Mouse (Mus musculus) forebrain, embryonic 10.5 days (tissue): ENCODE data around the gene Ktn1. TPM values are rescaled to one million over a fixed set of nuclear protein-coding genes. Genes with fewer than 3 reads are reported as not detected.

Source experiments
- DNase-seq: peaks from one replicate; pipeline ENCODE4 v3.0.0-alpha.2; 2017; ENCODE audit warnings: low spot score; ENCODE audit errors: extremely low spot score
- H3K27ac ChIP-seq: fragments of 300-500 bp; sonication (generic); 2 replicates; pipeline ENCODE4 v1.5.1; 2016; ENCODE audit warnings: mild to moderate bottlenecking
- H3K27me3 ChIP-seq: fragments of 300-500 bp; sonication (generic); 2 replicates; pipeline ENCODE4 v1.6.1; 2016; ENCODE audit warnings: mild to moderate bottlenecking; ENCODE audit not compliant: poor library complexity, severe bottlenecking
- H3K36me3 ChIP-seq: fragments of 300-500 bp; sonication (generic); replicated peaks from 2 replicates; pipeline ENCODE4 v1.6.1; 2016; ENCODE audit warnings: mild to moderate bottlenecking, moderate library complexity
- H3K4me1 ChIP-seq: fragments of 300-500 bp; sonication (generic); 2 replicates; pipeline ENCODE4 v1.6.1; 2016
- H3K4me3 ChIP-seq: fragments of 300-500 bp; sonication (generic); 2 replicates; pipeline ENCODE4 v1.5.1; 2016; ENCODE audit warnings: mild to moderate bottlenecking, moderate library complexity
- H3K9me3 ChIP-seq: fragments of 300-500 bp; sonication (generic); 2 replicates; pipeline ENCODE4 v1.6.1; 2016; ENCODE audit warnings: mild to moderate bottlenecking, moderate library complexity
- WGBS: fragments of 180-500 bp; shearing (Covaris S2); methylation state at CpG from one replicate; pipeline ENCODE4 v1.1.7; 2016; 5-methylcytosine and 5-hydroxymethylcytosine counted together
- polyA plus RNA-seq: library from polyadenylated mRNA; unstranded; fragments of >200 nt; fragmentation: Nextera tagmentation; extraction: Ambion mirVana; gene quantifications from 2 replicates; pipeline ENCODE4 v1.2.1, GENCODE M21; 2016

Gene Ktn1
- polyA plus RNA-seq, 1 experiment from 2014 or later: 66.5 TPM

- Histone ChIP-seq H3K9me3 (no peaks in the 10 kb centered on the region), H3K27ac (no peak overlapping the region), H3K4me3 (no peak overlapping the region), H3K36me3 (no peaks in the 10 kb centered on the region), H3K4me1 (no peaks in the 10 kb centered on the region), H3K27me3 (no peaks in the 10 kb centered on the region)
- no peak for DNase-seq
- WGBS: 87% methylated on average over 6 of the region's 6 CpGs
These were observed 128.2 kb downstream of the Ktn1 start for GRCm38 (mm10) chr14:47776260-47777035.

GRCm38 (mm10) chr14:47786112-47786511 lies 137.9 kb downstream of the Ktn1 start:
- Histone ChIP-seq H3K4me1 (peaks cover 12% of the 10 kb centered on the region), H3K36me3 (no peaks in the 10 kb centered on the region), H3K4me3 (no peak overlapping the region), H3K27ac (0 out of 2 replicates have a peak overlapping the region, but pooled peaks have one; percentile 9), H3K9me3 (no peaks in the 10 kb centered on the region; the same call in 1 of the 2 replicates), H3K27me3 (no peaks in the 10 kb centered on the region)
- WGBS: 13% methylated on average over 4 of the region's 4 CpGs
- DNase-seq: no peak

Other genes with a start within 250 kb of the Ktn1 start
- 86.4 and 88.0 TPM in 2 replicates for gene Dlgap5, start 230.0 kb upstream of the Ktn1 start, polyA plus RNA-seq
- 26.5 and 28.4 TPM in 2 replicates for gene Fbxo34, start 198.0 kb upstream of the Ktn1 start, polyA plus RNA-seq
- gene Atg14, start 77.8 kb upstream of the Ktn1 start, polyA plus RNA-seq: 16.3 and 16.5 TPM in 2 replicates